Mouse (Mus musculus): ENCODE data around the gene Pigk.

Gene Pigk

DNA sequence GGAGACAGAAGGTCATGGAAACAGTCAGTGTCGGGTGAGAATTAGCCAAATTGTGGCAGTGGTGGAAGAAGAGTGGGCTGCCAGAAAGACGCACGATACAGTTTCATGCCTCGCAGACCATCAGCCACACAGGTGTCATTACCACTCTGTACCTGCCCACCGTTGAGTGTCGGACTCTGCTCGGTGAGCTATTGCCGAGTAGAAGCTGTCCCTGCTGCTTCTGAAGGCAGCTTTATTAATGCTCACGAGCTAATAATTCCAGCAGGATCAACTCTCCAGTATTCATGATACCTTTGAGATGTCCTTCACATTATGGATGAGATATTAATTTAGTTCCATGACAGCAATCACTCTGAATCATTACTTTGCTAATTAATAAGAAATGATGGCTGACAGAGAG is 118.1 kb downstream of the Pigk start:
- no peak for DNase-seq (ENCODE audit: extremely low read depth, insufficient read length, low spot score)

DNA sequence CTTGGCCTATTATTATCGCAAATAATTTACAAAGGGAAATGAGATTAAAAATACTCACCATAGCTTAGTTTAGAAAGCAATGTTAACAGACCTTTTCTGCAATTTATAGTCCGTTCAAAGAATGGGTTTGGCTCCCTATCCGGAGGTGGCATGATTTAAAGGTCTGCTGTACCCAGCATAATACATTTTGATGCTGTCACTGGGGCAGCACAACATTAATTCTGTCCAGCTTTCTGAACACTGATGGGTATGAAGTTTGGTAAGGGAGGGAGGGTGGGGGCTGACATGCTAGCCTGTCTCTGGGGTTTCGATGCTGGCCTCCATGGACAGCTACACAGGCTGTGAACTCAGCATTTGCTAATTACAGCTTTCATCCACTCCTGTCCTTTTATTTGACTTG is 118.5 kb downstream of the Pigk start:
- DNase-seq (ENCODE audit: extremely low read depth, insufficient read length, low spot score), result no peak

DNA sequence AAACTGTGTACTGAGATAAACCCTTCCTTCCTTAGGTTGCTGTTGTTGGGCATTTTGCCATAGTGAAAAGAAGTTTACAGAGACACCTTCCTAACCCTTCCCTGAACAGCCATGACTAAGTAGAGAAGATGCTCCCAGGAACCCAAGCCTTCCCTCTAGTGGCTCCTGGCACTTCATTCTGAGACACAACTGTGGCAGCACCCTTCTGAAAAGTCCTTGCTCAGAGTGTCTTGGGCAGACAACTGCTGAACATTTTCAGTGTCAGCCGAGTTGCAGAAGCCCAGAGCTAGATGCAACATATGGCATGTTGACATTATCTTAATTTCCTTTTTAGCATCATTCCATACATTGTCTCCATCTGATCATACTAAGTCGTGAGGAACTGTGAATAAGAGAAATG is 123.5 kb downstream of the Pigk start:
- DNase-seq (ENCODE audit: extremely low read depth, insufficient read length, low spot score), result no peak

GRCm38 (mm10) chr3:152837938-152838337 is 124.0 kb downstream of the Pigk start:
- no peak for DNase-seq (ENCODE audit: extremely low read depth, insufficient read length, low spot score)

GRCm38 (mm10) chr3:152841264-152841663 is 127.4 kb downstream of the Pigk start:
- DNase-seq (ENCODE audit: extremely low read depth, insufficient read length, low spot score), result no peak

DNA sequence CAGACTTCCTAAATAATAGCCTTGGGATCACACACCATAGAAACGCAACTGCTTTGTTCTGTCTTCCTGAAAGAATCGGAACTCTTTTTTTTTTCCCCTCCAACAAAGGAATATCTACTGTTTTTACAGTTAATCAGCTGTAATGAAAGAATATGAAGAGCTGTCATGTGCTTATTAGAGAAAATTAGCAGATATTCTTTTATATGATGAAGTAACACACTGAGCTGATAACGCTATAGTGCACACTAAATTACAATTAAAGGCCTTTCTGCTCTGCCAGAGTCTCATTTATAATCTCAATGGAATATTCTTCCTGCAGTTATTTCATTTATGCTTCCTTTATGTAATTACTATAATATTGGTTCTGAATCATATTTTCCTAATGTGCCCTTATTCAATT is 128.7 kb downstream of the Pigk start:
- DNase-seq (ENCODE audit: extremely low read depth, insufficient read length, low spot score), result no peak

GRCm38 (mm10) chr3:152843925-152844324 is 130.0 kb downstream of the Pigk start:
- DNase-seq (ENCODE audit: extremely low read depth, insufficient read length, low spot score), result no peak

DNA sequence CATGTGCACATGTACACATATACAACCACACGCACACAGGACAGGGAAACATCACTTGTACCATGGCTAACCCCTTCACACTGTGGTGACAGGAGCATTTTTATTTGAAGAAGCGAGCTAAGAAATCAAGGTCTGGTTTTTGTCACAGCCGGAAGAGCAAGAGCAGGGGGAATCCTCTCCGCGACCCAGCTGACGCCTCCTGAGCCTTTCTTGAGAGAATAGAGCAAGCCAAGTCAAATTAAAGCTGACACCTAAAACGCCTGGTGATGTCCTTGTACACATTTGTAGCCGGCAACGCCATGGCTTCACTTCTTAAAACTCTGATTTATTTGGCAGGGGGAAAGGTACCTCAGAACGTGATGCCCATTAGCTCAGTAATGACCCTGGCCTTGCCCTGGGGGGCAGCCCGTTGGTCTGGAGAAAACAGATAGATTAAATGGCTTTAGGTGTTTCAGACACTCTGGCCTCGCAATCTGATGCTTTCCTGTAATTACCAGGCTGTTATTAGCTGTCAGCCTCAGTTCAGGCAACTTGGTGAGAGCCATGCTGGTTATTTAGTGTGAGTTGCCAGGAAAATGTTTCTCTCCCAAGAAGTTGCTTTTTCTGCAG is 141.2 kb downstream of the Pigk start:
- no peak for DNase-seq (ENCODE audit: extremely low read depth, insufficient read length, low spot score)

- DNase-seq (ENCODE audit: extremely low read depth, insufficient read length, low spot score), result no peak
Observed at GRCm38 (mm10) chr3:152856095-152856494, 142.2 kb downstream of the Pigk start.

- no peak for DNase-seq (ENCODE audit: extremely low read depth, insufficient read length, low spot score)
Observed at GRCm38 (mm10) chr3:152861450-152861849, 147.6 kb downstream of the Pigk start.

DNA sequence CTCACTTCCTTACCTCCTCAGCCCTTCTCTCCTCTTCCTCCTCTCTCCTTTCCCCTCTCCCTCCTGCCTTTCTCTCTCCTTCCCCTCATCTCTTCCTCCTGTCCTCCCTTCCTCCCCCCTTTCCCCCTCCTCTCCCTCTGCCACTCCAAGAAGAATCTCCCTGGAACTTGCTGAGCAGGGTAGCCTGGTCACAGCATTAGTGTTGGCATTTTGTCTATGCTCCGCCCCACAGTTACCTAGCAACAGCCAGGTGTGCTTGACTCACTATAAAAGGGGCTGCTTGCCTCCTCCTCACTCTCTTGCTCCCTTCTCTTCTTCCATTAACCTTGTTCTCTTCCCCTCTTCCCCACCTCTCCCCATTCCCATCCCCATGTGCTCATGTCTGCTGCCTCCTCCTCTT is 148.1 kb downstream of the Pigk start:
- no peak for DNase-seq (ENCODE audit: extremely low read depth, insufficient read length, low spot score)

DNA sequence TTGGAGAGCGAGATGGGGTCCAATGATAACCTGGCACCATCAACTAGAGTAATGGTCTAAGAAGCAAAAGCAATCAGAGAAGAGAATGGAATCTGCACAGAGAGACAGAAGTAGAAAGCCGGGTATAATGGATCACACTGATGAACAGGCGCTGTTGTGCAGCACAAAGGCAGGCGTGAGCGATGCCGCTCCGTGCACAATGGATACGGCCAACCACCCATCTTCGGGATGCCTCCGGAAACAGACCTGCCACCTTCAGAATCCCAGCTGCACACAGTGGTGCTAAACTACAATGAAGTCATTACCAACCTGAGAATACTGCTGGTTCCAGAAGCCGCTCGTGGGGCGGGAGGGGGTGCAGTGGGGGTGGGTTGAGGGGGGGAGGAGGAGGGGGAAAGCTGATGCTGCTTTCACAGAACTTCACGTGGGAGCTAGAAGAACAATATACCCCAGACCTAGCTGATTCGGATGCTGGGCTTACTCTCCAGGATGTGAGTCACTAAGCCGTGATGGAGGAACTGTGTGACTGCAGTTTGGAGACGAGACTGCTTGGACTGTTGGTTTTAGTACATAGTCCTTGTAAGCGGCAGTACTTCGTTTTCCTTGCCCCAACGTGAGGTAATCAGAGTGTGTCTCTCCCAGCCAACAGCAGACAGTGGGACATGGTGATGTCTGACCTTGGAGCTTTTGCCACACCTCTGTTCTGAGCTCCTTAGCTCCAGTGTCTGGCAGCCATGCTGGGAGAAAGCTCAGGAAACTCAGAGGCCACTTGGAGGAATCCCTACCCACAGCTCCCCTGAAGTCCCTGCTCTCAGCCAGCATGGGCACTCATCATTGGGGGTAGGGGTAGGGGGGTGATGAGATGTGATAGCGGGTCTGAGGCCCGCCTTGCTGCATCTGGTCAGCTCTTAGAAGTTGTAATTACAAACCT is 152.4 kb downstream of the Pigk start:
- DNase-seq (ENCODE audit: extremely low read depth, insufficient read length, low spot score), result peak; percentile 56

DNA sequence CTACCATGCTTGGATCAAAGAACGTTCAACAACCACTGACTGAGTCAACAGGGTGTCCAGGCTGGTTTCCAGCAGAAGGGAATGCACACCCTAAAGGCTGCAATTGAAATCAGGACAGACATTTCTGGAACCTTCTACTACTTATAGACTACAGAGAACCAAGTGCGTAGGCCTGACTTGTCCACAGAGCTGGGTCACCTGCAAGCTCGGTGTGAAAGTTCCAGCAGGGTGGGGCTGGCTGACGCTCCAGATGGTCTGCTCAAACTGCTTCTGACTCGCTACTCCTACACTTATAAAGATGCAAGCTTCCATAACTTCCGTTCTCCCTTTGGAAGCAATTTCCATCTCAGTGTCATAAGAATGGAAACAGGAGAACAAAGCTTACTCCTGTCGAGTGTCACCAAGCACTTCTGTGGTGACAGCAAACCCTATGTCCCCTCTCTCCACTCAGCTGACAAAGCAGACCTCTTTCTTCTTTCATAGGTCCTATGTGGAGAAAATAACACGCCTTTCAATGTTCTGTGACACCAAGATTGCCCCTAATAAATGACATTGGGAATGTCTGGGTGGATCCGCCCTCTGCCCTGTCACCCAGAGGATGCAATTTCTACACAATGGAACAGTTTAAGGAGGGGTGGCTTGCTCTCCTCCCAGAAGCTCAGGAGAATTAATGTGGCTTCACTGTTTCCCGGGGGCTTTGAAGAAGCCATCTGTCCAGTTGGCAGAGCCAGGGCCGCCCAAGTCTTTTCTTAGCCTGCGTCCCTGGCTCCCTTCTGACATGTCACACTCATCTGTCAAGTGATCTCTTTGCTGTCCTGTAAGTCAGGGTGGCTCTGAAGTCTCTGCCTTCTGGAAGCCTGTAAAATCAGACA is 154.0 kb downstream of the Pigk start:
- DNase-seq (ENCODE audit: extremely low read depth, insufficient read length, low spot score), result peak; percentile 22

DNA sequence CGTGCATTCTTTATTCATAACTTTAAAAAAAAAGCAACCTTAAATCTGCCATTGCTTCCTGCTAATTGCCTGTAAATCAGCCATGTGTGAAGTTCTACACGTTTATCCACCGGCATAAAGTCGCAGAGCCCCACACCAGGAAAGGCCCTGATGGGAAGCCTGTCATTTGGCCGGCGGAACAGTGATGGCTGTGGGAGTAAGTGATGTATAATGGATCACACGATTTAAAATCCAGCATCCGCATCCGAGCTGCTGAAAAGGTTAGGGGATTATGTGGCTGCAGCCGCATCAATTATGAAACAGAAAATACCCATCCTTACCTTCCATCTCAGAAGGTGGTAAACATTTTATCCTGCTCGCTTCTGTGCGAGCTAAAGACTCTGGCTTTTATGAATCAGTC is 158.2 kb downstream of the Pigk start:
- DNase-seq (ENCODE audit: extremely low read depth, insufficient read length, low spot score), result no peak

GRCm38 (mm10) chr3:152872596-152872995 is 158.7 kb downstream of the Pigk start:
- peak; percentile 57 for DNase-seq (ENCODE audit: extremely low read depth, insufficient read length, low spot score)

GRCm38 (mm10) chr3:152874431-152875355 is 160.8 kb downstream of the Pigk start:
- no peak for DNase-seq (ENCODE audit: extremely low read depth, insufficient read length, low spot score)

DNA sequence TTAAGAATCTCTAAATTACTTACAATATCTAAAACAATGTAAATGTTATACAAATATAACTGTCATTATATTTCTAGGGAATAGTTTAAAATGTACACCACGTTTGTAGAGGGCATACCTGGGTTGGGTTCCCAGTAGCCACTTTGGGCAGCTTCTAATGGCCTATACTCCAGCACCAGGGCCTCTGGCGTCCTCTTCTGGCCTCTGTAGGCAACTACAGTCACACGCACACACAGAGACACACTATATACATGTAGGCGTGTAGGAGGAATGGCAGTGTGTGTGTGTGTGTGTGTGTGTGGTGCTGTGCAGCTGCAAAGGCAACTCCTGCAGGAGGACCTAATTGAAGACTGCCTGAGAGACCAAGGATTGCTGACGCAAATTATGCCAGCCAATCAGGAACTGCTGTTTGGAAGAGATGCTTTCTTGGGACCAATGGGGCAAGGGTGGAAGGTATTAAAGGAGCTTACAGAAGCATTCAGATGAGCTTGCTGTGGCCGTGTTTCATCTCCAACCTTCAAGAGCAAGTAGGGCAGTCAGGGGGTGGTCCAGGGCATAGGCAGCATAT is 161.9 kb downstream of the Pigk start:
- DNase-seq (ENCODE audit: extremely low read depth, insufficient read length, low spot score), result no peak

GRCm38 (mm10) chr3:152880121-152880835 is 166.4 kb downstream of the Pigk start:
- DNase-seq (ENCODE audit: extremely low read depth, insufficient read length, low spot score), result no peak

DNA sequence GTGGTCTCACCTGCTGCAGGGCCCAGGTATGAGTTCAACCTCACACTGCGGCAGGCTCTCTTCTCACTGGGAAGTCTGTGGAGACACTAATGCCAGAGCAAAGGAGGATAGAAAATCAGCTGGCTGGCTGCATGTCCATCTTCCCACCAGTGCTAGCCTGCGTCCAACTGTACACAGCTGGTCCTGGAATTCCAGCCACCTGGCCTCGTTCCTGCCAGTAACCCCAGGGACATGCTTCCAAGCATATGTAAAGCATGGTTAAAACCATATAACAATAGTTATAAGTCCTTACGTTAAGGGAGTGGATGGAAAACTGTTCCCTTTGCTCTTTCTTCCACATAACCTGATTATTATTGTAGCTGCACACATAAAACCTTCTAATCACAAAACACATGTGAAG is 167.8 kb downstream of the Pigk start:
- no peak for DNase-seq (ENCODE audit: extremely low read depth, insufficient read length, low spot score)

Data from 3134 (cell line).